Mouse (Mus musculus) testis, postnatal 14 days (tissue): Measurements from ENCODE around the gene Prss35.
A peak's percentile ranks its signal among the peaks of the same experiment; 100 is the strongest.

Source experiments
- DNase-seq: peaks from one replicate; pipeline ENCODE4 v3.0.0; 2021; ENCODE audit warnings: low spot score

Prss35 gene

DNA sequence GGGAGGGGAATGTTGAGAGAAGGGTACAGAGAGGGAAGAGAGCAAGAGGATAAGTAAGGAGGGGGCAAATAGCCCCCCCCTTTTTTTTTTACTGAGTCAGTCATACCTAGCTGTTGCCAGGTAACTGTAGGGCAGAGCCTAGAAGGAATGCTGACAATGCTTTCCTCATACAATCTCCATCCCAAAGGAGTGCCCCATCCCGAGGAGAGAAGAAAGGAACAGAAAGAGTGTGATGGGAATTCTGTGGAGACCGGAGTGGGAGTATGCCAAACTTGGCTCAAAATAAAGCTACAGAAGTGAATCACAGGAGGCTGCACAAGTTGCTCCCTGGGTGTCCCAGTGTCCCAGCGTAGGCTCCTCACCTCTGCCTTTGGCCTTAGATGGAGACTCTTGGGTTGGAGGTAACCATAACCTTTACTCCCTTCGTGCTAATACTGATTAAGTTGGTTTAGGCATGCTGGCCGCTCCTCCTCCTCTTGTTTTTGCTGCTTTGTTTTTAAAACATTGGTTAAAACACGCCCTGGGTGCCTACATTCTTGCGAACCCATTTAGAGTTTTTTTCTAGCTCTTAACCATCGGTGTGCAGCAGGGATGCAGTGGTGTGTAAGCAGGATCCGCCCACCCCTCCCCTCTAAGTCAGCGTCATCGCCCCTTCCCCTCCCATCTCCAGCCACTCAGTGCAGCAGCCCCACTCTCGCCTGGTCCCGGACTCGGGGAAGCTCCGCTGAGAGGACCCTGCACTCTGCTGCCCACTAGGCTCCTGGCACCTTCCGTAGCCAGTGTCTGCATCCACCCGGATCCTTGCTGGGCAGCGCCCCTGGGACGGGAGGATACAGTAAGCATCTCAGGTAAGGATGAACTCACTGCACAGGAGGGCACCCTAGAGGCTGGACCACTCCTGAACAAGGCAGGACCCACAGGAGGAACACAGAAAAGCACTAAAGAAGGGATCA is at the start of gene Prss35:
Prss35 (plus strand) TSS at position 691 of the 953 bp plus-strand sequence.
- peak; percentile 49 for DNase-seq

GRCm38 (mm10) chr9:86693935-86694334 is 49.5 kb upstream of the Prss35 start:
- DNase-seq, result no peak

GRCm38 (mm10) chr9:86694644-86695043 is 48.8 kb upstream of the Prss35 start:
- no peak for DNase-seq

DNA sequence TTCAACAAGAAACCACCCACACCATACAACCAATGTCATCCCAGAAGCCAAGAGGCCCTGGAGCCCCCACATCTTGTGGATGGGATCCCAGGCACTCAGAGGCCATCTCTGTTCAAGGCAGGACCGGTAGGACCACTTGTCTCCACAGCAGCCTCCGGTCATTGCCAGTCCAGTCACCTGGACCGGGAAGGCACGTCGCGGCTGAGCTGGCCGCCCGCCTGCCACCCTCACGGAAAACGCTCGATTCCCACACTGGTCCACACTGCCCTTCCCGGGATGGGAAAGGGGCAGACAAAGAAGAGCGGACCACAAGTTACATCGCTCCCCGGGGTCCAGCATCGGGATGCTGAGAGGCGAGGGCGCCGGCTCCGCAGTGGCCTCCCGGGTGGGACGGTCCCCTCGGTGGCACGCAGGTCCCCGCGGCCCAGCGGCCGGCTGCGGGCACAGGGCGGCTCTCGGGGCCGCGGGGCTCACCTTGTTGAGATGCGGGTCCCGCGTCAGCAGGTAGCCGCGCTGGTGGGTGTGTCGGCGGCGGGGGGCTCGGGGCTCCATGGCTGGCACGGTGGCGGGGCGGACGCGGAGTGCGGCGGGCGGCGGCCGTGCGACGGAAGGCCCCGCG is 48.1 kb upstream of the Prss35 start:
- peak; percentile 71 for DNase-seq

DNA sequence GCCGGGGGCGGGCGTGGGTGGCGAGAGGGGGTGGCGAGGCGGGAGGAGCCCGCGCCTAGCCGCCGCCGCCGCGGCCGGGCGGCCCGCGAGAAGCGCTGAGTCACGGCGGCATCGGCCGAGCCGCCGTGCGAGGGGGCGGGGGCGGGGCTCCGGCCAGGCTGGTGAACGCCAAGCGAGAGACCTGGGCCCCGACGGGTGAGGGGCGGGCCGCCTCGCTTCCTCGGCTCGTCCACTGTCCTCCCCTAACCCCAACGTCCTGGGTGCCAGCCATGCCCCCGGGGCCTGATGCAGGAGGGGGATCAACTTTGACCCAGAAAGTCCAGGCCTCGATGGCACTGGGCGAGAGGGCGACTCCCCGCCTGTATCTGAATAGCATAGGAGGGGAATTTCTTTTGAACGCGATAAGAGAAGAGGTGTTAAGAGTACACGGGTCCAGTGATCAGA is 47.6 kb upstream of the Prss35 start, which contains the start of gene Me1:
Me1 (minus strand) TSS at position 136 of the 444 bp plus-strand sequence.
- peak; percentile 79 for DNase-seq

DNA sequence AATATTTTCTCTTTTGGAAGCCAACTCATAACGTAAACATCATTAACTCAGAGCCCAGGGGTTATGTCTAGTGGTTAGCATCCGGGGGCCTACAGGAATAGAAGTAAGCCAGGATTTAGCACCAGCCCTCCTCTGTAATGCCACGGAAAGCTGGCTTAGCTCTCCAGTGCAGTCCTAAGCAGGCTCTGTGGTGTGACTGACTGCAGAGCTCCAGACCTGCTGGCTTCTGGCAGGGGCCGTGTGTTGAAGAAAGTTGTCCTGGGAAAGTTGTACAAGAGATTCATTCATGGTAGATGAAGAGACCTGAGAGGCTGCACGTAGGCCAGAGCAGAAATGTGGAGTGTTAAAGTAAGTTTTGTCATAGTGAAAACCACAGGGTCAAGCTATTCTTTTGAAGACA is 42.2 kb upstream of the Prss35 start:
- no peak for DNase-seq

- DNase-seq, result no peak
Measured at GRCm38 (mm10) chr9:86701844-86702243, 41.6 kb upstream of the Prss35 start.

DNA sequence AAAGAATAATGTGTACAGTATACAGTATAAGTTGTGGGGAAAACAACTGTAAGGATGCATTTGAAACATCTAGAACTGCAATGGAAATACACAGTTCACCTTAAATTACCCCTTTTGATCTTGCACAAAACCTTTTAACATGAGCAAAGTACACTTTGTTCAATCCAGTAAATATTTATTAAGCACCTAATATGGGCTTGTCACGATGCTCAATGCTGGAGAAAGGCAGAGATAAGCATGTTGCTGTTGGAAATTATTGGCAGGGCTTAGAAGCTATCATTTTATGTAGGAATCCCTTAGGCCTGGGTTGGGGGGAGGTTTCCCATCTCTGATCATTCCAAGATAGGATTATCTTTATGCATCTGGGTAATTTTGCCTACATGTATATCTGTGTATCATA is 36.0 kb upstream of the Prss35 start:
- DNase-seq, result no peak

GRCm38 (mm10) chr9:86708921-86709320 is 34.5 kb upstream of the Prss35 start:
- peak; percentile 70 for DNase-seq

DNA sequence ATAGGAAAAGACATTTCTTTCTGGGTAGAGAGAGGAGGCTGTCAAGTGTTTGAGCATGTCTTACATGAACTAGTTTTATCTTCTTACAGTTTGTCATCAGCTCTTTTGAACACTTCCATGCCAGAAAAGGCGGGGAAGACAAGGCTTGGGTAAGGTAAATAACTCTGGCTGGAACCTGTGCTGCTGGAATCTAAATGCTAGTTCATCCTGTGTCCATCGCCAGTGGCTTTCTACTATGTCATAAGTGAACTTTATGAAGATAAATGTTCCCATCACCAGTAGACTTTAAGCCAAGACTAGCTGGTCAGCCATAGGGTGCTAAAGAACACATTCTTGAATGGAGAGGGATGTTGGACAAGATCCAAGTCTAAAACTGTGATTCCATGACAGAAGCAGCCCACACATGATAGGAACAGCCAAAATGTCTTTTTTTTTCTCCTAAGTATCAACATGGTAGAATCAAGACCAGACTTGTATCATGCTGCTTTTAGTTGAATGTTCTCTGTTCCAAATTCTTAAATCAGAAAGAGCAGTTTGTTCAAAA is 33.3 kb upstream of the Prss35 start:
- no peak for DNase-seq

DNA sequence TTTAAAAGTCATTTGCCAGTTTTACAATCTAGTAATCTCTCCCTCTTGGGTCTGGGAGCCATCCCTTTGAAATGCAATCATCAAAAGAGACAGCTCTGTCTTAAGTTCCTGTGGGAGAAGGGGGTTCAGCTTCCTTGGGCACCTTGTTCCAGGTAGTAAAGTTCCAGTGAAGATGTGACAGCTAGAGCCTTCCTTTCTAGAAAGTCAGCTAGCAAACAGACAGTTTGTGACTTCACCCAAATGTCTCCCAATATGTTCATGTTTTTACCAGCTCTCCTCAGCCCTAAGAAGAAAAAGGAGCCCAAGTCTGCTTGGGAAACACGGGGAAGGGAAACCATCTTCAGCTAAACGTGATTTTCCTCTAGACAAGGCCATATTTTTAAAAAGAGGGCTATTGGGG is 30.8 kb upstream of the Prss35 start:
- DNase-seq, result no peak

- DNase-seq, result no peak
Measured at GRCm38 (mm10) chr9:86714089-86714488, 29.4 kb upstream of the Prss35 start.

DNA sequence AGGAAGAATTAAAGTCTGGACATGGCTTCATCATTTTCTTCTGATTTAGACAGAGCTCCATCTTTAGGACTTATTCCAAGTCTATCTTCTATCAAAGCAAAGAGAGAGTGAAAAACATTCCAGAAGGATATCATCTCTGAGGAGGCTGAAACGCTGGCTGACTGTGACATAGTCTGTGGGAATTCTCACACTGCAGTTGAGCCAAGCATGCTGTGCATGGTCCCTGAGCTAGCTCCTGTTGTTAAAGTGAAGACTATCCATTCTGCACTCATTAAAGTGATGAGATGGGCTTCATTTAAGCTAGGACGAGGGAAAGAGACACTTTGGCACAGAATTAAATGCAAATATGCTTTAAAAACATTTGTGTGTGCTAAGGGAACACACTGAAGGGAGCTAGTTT is 26.9 kb upstream of the Prss35 start:
- DNase-seq, result no peak

DNA sequence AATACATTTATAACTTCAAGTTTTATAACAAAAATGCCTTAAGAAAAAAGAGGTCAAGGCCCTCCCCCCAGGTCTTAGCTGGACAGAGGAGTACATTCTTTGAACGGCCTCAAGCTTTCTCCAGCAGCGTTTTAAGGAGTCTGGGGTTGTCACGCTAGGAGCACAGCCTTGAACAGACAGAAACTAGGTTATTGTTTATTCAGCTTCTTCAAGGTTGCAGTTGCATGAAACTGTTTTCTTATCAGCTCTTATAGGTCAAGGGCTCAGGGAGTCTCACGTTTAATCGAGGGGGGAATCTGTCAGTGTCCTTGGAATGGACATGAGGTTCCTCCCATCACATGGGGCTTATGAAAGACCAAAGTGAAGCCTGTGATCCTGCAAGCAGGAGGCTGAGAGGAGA is 26.3 kb upstream of the Prss35 start:
- DNase-seq, result peak; percentile 76

DNA sequence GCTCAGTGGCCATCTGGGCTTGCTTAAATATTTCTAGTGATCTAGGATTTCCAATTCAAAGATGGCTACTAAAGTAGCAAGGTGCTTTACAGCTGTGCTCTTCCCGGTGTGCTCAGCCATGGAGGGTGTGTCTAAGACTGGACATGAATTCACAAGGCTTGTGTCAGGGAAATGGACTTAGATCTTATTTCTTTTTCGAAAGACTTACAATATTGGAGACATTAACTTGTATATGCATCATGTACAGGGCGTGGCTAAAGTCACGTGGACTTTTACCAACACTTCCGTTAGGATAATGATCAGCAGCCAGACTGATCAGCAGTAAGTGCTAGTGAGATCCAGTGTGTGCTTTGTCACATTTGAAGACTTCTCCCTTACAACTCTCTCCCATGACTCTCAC is 23.2 kb upstream of the Prss35 start:
- no peak for DNase-seq

DNA sequence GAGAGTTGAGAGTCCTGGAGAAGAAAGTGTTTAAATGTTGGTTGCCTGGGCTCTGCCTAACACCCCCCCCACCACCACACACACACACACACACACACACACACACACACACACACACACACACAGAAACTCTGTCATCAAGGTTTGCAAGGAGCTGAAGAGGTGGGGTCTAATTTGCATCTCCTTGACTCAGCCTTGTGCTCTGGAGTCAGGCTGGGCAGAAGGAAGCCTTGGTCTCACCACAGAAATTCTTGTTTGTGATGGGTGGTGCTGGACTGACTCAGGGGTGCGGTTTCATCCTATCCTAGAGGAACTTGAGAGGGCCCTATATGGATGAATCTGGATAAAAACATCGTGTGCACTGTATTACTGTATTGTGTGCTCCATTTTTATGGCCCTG is 22.7 kb upstream of the Prss35 start:
- DNase-seq, result no peak

- DNase-seq, result no peak
Measured at GRCm38 (mm10) chr9:86725066-86725465, 18.4 kb upstream of the Prss35 start.

- no peak for DNase-seq
Measured at GRCm38 (mm10) chr9:86725604-86726380, 17.7 kb upstream of the Prss35 start.

GRCm38 (mm10) chr9:86726381-86726720 is 17.1 kb upstream of the Prss35 start:
- no peak for DNase-seq

GRCm38 (mm10) chr9:86728214-86728814 is 15.1 kb upstream of the Prss35 start:
- no peak for DNase-seq

DNA sequence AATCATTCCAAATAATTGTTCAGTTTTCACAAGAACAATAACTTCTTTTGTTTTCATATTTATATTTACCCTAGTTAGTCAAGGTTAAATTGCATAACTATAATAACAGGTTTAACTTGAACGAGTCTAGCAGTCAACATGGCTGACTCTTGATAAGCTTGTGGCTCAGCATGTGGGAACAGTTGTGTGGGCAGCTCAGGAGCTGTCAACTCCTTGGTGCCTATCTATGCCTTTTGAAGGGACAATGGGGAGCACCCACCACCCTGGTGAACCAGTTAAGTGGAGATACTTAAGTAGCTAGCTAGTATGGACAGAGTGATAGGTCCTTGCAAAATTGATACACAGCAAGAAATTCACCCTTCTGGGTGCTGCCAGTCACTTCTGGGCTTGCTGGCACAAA is 14.4 kb upstream of the Prss35 start:
- no peak for DNase-seq

DNA sequence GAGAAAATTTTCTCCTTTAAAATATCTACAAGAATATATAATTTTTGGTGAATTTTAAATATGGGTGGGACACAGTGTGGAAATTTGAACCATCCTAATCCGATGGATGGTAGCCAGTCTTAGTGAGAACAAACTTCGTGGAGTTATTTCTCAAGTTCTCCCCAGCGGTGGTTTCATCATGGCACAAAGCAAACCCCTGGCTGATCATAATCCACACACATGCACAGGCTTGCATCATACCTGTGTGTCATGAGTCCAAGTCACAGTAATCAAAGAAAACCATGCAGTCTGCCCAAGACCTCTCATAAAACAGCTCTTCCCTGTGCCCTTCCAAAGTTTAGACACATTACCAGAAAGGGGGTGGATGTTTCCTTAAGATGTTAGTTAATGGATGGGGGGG is 13.6 kb upstream of the Prss35 start:
- DNase-seq, result no peak
